Mouse (Mus musculus) right cerebral cortex, postnatal 4 days (tissue): Measurements from ENCODE around the gene Faxc.

Source experiments
- DNase-seq: peaks from one replicate; pipeline ENCODE4 v3.0.0-alpha.2; 2022

Gene Faxc

GRCm38 (mm10) chr4:21930971-21931771 is at the start of gene Faxc:
Gene Faxc, plus strand, starts transcription at chr4:21931329.
- DNase-seq = peak; percentile 62

- DNase-seq = no peak
Observed at GRCm38 (mm10) chr4:21882806-21883205, 48.3 kb upstream of the Faxc start.

- no peak for DNase-seq
Observed at GRCm38 (mm10) chr4:21885831-21886230, 45.3 kb upstream of the Faxc start.

- DNase-seq = peak; percentile 12
Observed at GRCm38 (mm10) chr4:21931772-21932630, 872 bp downstream of the Faxc start.

- DNase-seq = no peak
Observed at GRCm38 (mm10) chr4:21935378-21935777, 4.2 kb downstream of the Faxc start.

- no peak for DNase-seq
Observed at GRCm38 (mm10) chr4:21936424-21936823, 5.3 kb downstream of the Faxc start.

GRCm38 (mm10) chr4:21937890-21938289 is 6.8 kb downstream of the Faxc start:
- no peak for DNase-seq

GRCm38 (mm10) chr4:21944672-21945071 is 13.5 kb downstream of the Faxc start:
- no peak for DNase-seq

GRCm38 (mm10) chr4:21951444-21951843 is 20.3 kb downstream of the Faxc start:
- peak; percentile 48 for DNase-seq

- DNase-seq = no peak
Observed at GRCm38 (mm10) chr4:21952255-21952654, 21.1 kb downstream of the Faxc start.

GRCm38 (mm10) chr4:21957570-21958321 is 26.6 kb downstream of the Faxc start:
- DNase-seq = peak; percentile 69

GRCm38 (mm10) chr4:21971949-21972348 is 40.8 kb downstream of the Faxc start:
- DNase-seq = no peak

GRCm38 (mm10) chr4:21974126-21974525 is 43.0 kb downstream of the Faxc start:
- no peak for DNase-seq

GRCm38 (mm10) chr4:21980471-21980870 is 49.3 kb downstream of the Faxc start:
- no peak for DNase-seq

GRCm38 (mm10) chr4:21982449-21982848 is 51.3 kb downstream of the Faxc start:
- no peak for DNase-seq

- no peak for DNase-seq
Observed at GRCm38 (mm10) chr4:21986857-21987256, 55.7 kb downstream of the Faxc start.

GRCm38 (mm10) chr4:21987460-21987859 is 56.3 kb downstream of the Faxc start:
- DNase-seq = no peak

- no peak for DNase-seq
Observed at GRCm38 (mm10) chr4:21989571-21990091, 58.5 kb downstream of the Faxc start.

- no peak for DNase-seq
Observed at GRCm38 (mm10) chr4:21990580-21991235, 59.6 kb downstream of the Faxc start.

- DNase-seq = peak; percentile 47
Observed at GRCm38 (mm10) chr4:22017656-22018379, 86.7 kb downstream of the Faxc start.

GRCm38 (mm10) chr4:22018414-22018813 is 87.3 kb downstream of the Faxc start:
- no peak for DNase-seq

- DNase-seq = no peak
Observed at GRCm38 (mm10) chr4:22029951-22030350, 98.8 kb downstream of the Faxc start.
